Mouse (Mus musculus) layer of hippocampus, postnatal 10 days (tissue): ENCODE measurements at regions not wholly inside any gene's neighbourhood (a gene's known extent, or its start where the extent isn't known, plus 50 kb on each side); places are given as distances from the start of the nearest gene placed in this dataset.

Experiments used
- DNase-seq, 2 experiments: peaks; one replicate each; pipeline ENCODE4 v3.0.0; 2021; ENCODE audit warnings: low spot score in 2 of 2

DNA sequence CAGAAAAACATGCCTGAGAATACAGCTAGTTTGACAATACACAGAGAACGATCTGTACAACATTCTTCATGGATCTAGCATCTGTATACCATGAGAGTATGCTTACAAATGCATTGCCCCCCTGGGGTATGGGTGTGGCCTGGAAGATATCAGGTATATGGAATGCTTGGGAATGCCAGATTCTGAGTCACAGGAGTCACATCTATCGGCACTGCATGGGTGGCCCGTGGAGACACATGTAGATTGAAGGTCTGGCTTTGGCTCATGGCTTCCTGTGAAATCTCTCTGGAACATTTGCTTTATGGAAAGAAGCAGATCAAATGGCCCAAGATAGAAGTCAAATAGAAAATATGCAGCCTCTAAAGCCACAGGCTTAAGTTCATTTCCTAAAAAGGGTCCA, 59.6 kb downstream of the Kcne4 start:
- no peak for DNase-seq

DNA sequence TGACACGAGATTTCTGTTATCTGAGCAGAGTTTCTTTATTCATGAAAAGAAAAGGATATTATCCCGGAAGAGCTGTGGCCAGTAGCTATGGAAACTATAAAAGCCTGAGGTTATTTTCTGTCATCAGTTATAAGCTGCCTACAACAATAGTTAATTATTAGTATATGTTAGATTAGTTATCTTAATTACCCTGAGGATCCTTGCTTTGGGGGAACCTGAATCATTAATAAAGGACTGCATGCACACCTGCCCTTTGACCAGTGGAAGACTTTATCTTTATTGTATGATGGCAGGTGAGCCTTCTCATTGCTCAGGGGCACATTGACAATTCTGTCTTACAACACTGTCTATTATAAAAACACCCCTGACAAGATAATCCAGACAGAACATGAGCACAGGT, 62.7 kb downstream of the Kcne4 start:
- DNase-seq: no peak

- no peak for DNase-seq
Measured at GRCm38 (mm10) chr1:78882455-78882854, 65.9 kb downstream of the Kcne4 start.

DNA sequence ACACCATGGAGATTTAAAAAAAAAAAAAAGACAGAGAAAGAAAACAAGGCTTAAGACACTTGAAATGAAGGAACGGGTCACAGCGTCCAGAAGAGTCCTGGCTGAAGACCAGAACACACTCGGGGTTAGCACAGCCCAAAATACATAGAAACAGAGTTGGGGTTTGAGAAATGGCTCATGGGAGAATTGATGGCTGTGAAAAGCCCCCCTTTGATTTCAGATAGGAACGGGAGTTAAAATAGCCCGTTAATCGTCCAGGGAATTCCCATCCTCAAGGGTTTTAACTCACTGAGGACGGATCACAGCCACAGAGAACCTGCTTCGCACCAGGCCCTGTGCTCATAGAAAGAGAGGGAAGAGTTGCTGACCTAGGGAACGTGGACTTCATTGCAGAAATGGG, 72.7 kb downstream of the Kcne4 start:
- DNase-seq: no peak

- DNase-seq: no peak
Measured at GRCm38 (mm10) chr1:78891344-78891743, 74.8 kb downstream of the Kcne4 start.

DNA sequence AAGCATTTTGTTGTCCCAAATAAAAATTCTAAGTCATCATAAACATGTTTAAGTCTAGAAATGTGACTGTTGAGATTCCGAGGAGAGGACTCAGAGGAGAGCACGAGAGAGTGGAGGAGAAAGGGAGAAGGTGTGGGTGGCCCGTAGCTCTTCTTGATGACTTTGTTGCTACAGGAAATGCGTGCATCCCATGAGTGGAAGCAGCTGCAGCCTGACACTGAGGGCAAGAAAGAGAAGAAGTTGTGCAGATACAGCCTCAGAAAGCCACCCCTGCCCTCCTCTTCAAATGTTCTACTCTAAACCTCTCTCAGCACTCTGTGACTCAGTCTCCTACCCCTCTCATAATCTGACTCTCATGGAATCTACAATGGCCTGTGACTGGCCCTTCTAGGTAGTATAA, 77.7 kb downstream of the Kcne4 start:
- DNase-seq: no peak

GRCm38 (mm10) chr1:78895112-78895511, 78.6 kb downstream of the Kcne4 start:
- DNase-seq: no peak

DNA sequence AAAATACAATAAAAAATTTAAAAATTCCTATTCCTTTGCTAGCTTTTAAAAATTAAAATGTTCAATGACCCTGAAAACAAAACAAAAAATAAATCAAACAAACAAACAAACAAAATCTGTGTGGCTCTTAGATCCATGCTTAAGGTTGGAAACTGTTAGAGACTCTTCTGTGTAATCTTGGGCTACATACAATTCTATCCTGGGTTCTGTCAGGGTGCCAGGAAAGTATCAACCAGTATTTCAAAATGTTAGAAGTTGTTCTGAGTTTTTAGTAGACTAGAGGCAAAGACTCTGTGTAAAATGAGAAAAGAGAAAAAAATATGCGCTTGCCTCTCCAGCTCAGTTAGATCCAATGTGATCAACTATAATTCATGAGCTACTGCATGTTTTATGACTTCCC, 91.0 kb downstream of the Kcne4 start:
- DNase-seq: no peak

- DNase-seq: no peak
Measured at GRCm38 (mm10) chr1:78907991-78908390, 91.4 kb downstream of the Kcne4 start.

GRCm38 (mm10) chr1:78913791-78914190, 97.2 kb downstream of the Kcne4 start:
- DNase-seq: no peak

GRCm38 (mm10) chr1:78919863-78920262, 103.3 kb downstream of the Kcne4 start:
- DNase-seq: no peak

DNA sequence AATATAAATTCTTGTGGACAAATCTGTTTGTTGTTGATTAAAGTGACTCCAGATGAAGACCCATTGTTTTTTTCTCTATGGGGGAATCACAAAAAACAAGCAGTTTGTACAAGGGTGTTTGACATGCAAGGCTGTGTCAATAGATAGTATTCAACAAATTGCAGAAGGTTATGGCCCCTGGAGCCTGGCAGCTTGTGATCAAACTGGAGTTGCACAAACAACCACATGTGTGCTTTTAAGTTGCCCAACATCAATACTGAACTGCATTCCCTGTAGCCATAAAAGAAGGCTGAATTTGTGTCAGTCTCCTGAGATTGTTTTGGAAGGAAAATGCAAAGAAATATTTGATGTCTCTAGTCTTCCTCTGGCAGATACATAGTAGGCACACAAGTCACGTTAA, 113.4 kb downstream of the Kcne4 start:
- no peak for DNase-seq

- DNase-seq: no peak
Measured at GRCm38 (mm10) chr1:78939871-78940270, 123.3 kb downstream of the Kcne4 start.

DNA sequence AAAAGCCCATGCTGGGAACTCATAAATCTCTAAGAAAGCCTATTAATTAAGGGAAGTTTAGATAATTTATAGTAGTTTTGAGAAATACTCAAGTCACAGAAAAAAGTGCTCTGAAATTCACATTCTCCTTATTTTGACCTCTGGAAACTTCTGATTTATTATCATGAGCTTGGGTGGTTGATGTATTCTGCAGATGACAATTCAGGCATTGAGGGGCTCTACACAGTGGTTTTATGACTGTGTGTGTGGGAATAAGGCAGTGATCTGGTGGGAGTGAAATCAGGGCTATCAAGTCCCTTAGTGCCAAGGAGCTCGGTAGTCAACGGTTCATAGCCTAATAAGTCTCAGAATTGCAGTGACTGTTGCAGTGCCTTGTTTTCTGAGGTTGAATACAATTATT, 129.0 kb downstream of the Kcne4 start:
- DNase-seq: no peak

DNA sequence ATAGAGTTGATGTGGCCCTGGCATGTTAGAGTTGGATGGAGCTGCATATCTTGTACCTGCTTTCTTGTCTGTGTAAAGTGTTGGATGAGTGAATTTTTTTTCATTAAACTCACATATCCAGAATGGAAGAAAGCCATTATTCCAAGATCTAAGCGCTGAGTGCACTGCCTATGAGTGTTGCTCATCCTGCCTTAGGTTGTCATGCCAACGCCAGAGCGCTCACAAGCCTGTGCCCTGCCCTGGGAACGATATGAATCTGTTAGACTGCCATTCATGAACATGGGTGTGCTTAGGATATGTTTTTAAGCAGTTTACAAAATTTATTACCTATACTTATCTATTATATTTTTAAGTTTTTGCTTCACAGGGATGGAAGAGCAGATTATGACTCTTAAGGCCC, 163.5 kb downstream of the Kcne4 start:
- peak in 1 of 2 experiments; percentile 18 for DNase-seq
